Mouse (Mus musculus): ENCODE measurements at regions not wholly inside any gene's neighbourhood (a gene's known extent, or its start where the extent isn't known, plus 50 kb on each side); places are given as distances from the start of the nearest gene placed in this dataset.
A peak's percentile ranks its signal among the peaks of the same experiment; 100 is the strongest.

DNA sequence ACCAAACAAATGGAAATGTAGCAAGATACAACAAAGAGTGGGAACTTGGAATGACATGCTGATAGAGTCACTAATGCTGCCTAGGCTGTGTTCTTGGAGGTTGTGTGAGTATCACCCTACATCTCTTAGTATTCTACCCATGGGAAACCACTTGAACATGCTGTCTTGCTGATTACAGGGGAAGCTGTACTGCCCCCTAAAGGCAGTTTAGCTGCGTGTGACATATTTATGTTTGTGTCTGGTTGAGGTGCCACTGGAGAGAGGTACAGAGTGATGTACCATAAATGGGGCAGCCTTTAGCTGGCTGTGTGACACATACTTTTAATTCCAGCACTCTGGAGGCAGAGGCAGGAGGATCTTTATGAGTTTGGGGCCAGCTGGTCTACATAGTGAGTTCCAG, 73.0 kb upstream of the Vps8 start:
- H3K4me3 ChIP-seq (ENCODE audit: insufficient read depth in 1 of 2, low read depth in 2 of 2, low read length in 2 of 2): no peak overlapping the region
- no peak for DNase-seq (ENCODE audit: low read depth in 3 of 3, low spot score in 3 of 3)
- TF ChIP-seq CTCF (IDR thresholded peaks at IDR 0.05; ENCODE audit: low read depth) (peak; percentile 67), EP300 (IDR thresholded peaks at IDR 0.05; ENCODE audit: low read depth) (no peak)
- no peak overlapping the region for H3K4me2 ChIP-seq (ENCODE audit: low read depth)
- no peaks in the 10 kb centered on the region for H3K9me3 ChIP-seq (ENCODE audit: control insufficient read depth, low read length)
- WGBS (ENCODE audit: insufficient replicate concordance): 32% methylated on average over 1 of the region's 1 CpGs
- H3K27me3 ChIP-seq (ENCODE audit: control insufficient read depth, insufficient read depth, low read length): no peaks in the 10 kb centered on the region
- ATAC-seq (ENCODE audit: insufficient read depth): no peak
- H3K4me1 ChIP-seq (replicated peaks; ENCODE audit: control insufficient read depth in 2 of 2, insufficient read depth in 2 of 2, low read length in 1 of 2): 0 out of 4 replicates have a peak, but pooled peaks cover 0 to 2% of the 10 kb centered on the region in 2 experiments
- H3K27ac ChIP-seq: no peak overlapping the region
- no peaks in the 10 kb centered on the region for H3K36me3 ChIP-seq (replicated peaks; ENCODE audit: control insufficient read depth, insufficient read depth, low read depth)
- no peak overlapping the region for H3K9ac ChIP-seq (replicated peaks)

- TF ChIP-seq EP300 (IDR thresholded peaks at IDR 0.05; ENCODE audit: low read depth): no peak
- TF ChIP-seq CTCF (IDR thresholded peaks at IDR 0.05; ENCODE audit: low read depth): no peak
- Histone ChIP-seq H3K4me1 (replicated peaks; ENCODE audit: control insufficient read depth in 2 of 2, insufficient read depth in 2 of 2, low read length in 1 of 2) (peaks cover 9 to 16% of the 10 kb centered on the region in 2 experiments), H3K4me2 (ENCODE audit: low read depth) (no peak overlapping the region), H3K27ac (no peak overlapping the region), H3K4me3 (ENCODE audit: insufficient read depth in 1 of 2, low read depth in 2 of 2, low read length in 2 of 2) (no peak overlapping the region), H3K9me3 (ENCODE audit: control insufficient read depth, low read length) (no peaks in the 10 kb centered on the region), H3K36me3 (replicated peaks; ENCODE audit: control insufficient read depth, insufficient read depth, low read depth) (no peaks in the 10 kb centered on the region), H3K27me3 (ENCODE audit: control insufficient read depth, insufficient read depth, low read length) (no peaks in the 10 kb centered on the region), H3K9ac (replicated peaks) (no peak overlapping the region)
- 56% methylated on average over 3 of the region's 3 CpGs for WGBS (ENCODE audit: insufficient replicate concordance)
- no peak for DNase-seq (ENCODE audit: low read depth in 3 of 3, low spot score in 3 of 3)
- ATAC-seq (ENCODE audit: insufficient read depth): no peak
These were observed 71.6 kb upstream of the Vps8 start for GRCm38 (mm10) chr16:21351289-21351688.

GRCm38 (mm10) chr16:21353111-21353510, 69.8 kb upstream of the Vps8 start:
- no peaks in the 10 kb centered on the region for H3K27me3 ChIP-seq (ENCODE audit: control insufficient read depth, insufficient read depth, low read length)

DNA sequence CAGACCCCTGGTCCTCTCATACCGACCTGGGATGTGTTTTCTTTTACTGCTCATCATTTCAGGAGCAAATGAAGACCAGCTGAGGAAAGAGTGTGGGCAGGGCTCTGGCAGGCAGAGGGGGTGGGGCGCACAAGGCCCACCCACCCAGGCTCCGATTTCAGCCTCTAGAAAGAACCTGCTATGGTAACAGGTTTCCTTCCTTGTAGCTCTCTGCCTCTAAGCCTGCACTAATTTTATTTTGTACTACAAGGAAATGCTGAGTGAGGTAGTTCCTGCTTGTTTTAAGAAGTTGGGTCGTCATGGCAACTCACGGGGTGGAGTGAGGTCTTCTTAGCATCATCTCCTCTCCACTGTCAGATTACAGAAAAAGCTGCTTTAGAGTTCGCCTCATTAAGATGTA, 69.4 kb upstream of the Vps8 start:
- TF ChIP-seq EP300 (IDR thresholded peaks at IDR 0.05; ENCODE audit: low read depth) (no peak), CTCF (IDR thresholded peaks at IDR 0.05; ENCODE audit: low read depth) (no peak)
- no peak overlapping the region for H3K4me3 ChIP-seq (ENCODE audit: insufficient read depth in 1 of 2, low read depth in 2 of 2, low read length in 2 of 2)
- 11% methylated on average over 6 of the region's 6 CpGs for WGBS (ENCODE audit: insufficient replicate concordance)
- no peak overlapping the region for H3K9ac ChIP-seq (replicated peaks)
- no peaks in the 10 kb centered on the region for H3K9me3 ChIP-seq (ENCODE audit: control insufficient read depth, low read length)
- H3K4me1 ChIP-seq (replicated peaks; ENCODE audit: control insufficient read depth in 2 of 2, insufficient read depth in 2 of 2, low read length in 1 of 2): peaks cover 31 to 37% of the 10 kb centered on the region in 2 experiments
- H3K36me3 ChIP-seq (replicated peaks; ENCODE audit: control insufficient read depth, insufficient read depth, low read depth): no peaks in the 10 kb centered on the region
- no peak overlapping the region for H3K4me2 ChIP-seq (ENCODE audit: low read depth)
- H3K27ac ChIP-seq: no peak overlapping the region
- DNase-seq (ENCODE audit: low read depth in 3 of 3, low spot score in 3 of 3) (no peak), ATAC-seq (ENCODE audit: insufficient read depth) (no peak)
- H3K27me3 ChIP-seq (ENCODE audit: control insufficient read depth, insufficient read depth, low read length): no peaks in the 10 kb centered on the region

More at GRCm38 (mm10) chr16:21353111-21353510, 69.8 kb upstream of the Vps8 start:
- ATAC-seq (ENCODE audit: insufficient read depth) (no peak), DNase-seq (ENCODE audit: low read depth in 3 of 3, low spot score in 3 of 3) (no peak)
- no peak overlapping the region for H3K9ac ChIP-seq (replicated peaks)
- no peak overlapping the region for H3K27ac ChIP-seq
- H3K4me1 ChIP-seq (replicated peaks; ENCODE audit: control insufficient read depth in 2 of 2, insufficient read depth in 2 of 2, low read length in 1 of 2): peaks cover 27 to 33% of the 10 kb centered on the region in 2 experiments
- 57% methylated on average over 5 of the region's 5 CpGs for WGBS (ENCODE audit: insufficient replicate concordance)
- H3K36me3 ChIP-seq (replicated peaks; ENCODE audit: control insufficient read depth, insufficient read depth, low read depth): no peaks in the 10 kb centered on the region
- no peak overlapping the region for H3K4me2 ChIP-seq (ENCODE audit: low read depth)
- H3K9me3 ChIP-seq (ENCODE audit: control insufficient read depth, low read length): no peaks in the 10 kb centered on the region
- TF ChIP-seq CTCF (IDR thresholded peaks at IDR 0.05; ENCODE audit: low read depth): no peak
- TF ChIP-seq EP300 (IDR thresholded peaks at IDR 0.05; ENCODE audit: low read depth): no peak
- H3K4me3 ChIP-seq (ENCODE audit: insufficient read depth in 1 of 2, low read depth in 2 of 2, low read length in 2 of 2): no peak overlapping the region

GRCm38 (mm10) chr16:21355638-21356037, 67.3 kb upstream of the Vps8 start:
- H3K9ac ChIP-seq (replicated peaks): no peak overlapping the region
- H3K9me3 ChIP-seq (ENCODE audit: control insufficient read depth, low read length): no peaks in the 10 kb centered on the region
- peaks cover 47 to 52% of the 10 kb centered on the region in 2 experiments for H3K4me1 ChIP-seq (replicated peaks; ENCODE audit: control insufficient read depth in 2 of 2, insufficient read depth in 2 of 2, low read length in 1 of 2)
- peak overlapping the region; percentile 19 for H3K4me2 ChIP-seq (ENCODE audit: low read depth)
- H3K4me3 ChIP-seq (ENCODE audit: insufficient read depth in 1 of 2, low read depth in 2 of 2, low read length in 2 of 2): no peak overlapping the region
- 56% methylated on average over 1 of the region's 1 CpGs for WGBS (ENCODE audit: insufficient replicate concordance)
- H3K27ac ChIP-seq: peak overlapping the region; percentile 99
- peak; percentile 13; the same call in 1 of the 2 replicates for ATAC-seq (ENCODE audit: insufficient read depth)
- no peaks in the 10 kb centered on the region for H3K27me3 ChIP-seq (ENCODE audit: control insufficient read depth, insufficient read depth, low read length)
- DNase-seq (ENCODE audit: low read depth in 3 of 3, low spot score in 3 of 3): no peak
- H3K36me3 ChIP-seq (replicated peaks; ENCODE audit: control insufficient read depth, insufficient read depth, low read depth): no peaks in the 10 kb centered on the region
- no peak for TF ChIP-seq CTCF (IDR thresholded peaks at IDR 0.05; ENCODE audit: low read depth)
- no peak for TF ChIP-seq EP300 (IDR thresholded peaks at IDR 0.05; ENCODE audit: low read depth)

All from liver, embryonic 14.5 days (tissue).